Mouse (Mus musculus): Measurements from ENCODE around the gene Hpcal1.

GRCm38 (mm10) chr12:17658521-17658920 lies 32.1 kb upstream of the Hpcal1 start:
- TF ChIP-seq CTCF (IDR thresholded peaks at IDR 0.05; ENCODE audit: borderline replicate concordance, insufficient read depth, low read depth, low read length) (no peak), POLR2A (IDR thresholded peaks at IDR 0.05; ENCODE audit: borderline replicate concordance, insufficient read depth, low read length) (no peak)

Measured in cerebellum, adult 2 months (tissue).